Mouse (Mus musculus) G1E-ER4 (cell line): ENCODE measurements around the gene Acot7. TPM values are rescaled to one million over a fixed set of nuclear protein-coding genes. Genes with fewer than 3 reads are reported as not detected.

Experiments used
- GATA1 ChIP-seq: IDR thresholded peaks from one replicate; pipeline ENCODE4 v1.8.0; 2012; ENCODE audit warnings: low read length, inconsistent platforms
- polyA plus RNA-seq: library from polyadenylated mRNA; stranded (reverse); fragments of >175 nt; gene quantifications from 2 replicates; pipeline ENCODE4 v1.2.3, GENCODE M21; 2012

The Acot7 gene
- polyA plus RNA-seq, 1 experiment = 28.6 TPM

- no peak for TF ChIP-seq GATA1
Observed at GRCm38 (mm10) chr4:152186205-152187082, 8.5 kb downstream of the Acot7 start.

GRCm38 (mm10) chr4:152187142-152187541 is 9.2 kb downstream of the Acot7 start:
- TF ChIP-seq GATA1 = no peak

GRCm38 (mm10) chr4:152188651-152189050 is 10.7 kb downstream of the Acot7 start:
- no peak for TF ChIP-seq GATA1

GRCm38 (mm10) chr4:152189071-152189470 is 11.1 kb downstream of the Acot7 start:
- no peak for TF ChIP-seq GATA1

- no peak for TF ChIP-seq GATA1
Observed at GRCm38 (mm10) chr4:152189691-152190090, 11.8 kb downstream of the Acot7 start.

GRCm38 (mm10) chr4:152190096-152190653 is 12.2 kb downstream of the Acot7 start:
- no peak for TF ChIP-seq GATA1

GRCm38 (mm10) chr4:152190701-152191100 is 12.8 kb downstream of the Acot7 start:
- TF ChIP-seq GATA1 = no peak

- TF ChIP-seq GATA1 = no peak
Observed at GRCm38 (mm10) chr4:152192569-152192968, 14.6 kb downstream of the Acot7 start.

GRCm38 (mm10) chr4:152194476-152195175 is 16.7 kb downstream of the Acot7 start:
- no peak for TF ChIP-seq GATA1

GRCm38 (mm10) chr4:152196276-152196675 is 18.3 kb downstream of the Acot7 start:
- TF ChIP-seq GATA1 = no peak

- no peak for TF ChIP-seq GATA1
Observed at GRCm38 (mm10) chr4:152197545-152197944, 19.6 kb downstream of the Acot7 start.

- no peak for TF ChIP-seq GATA1
Observed at GRCm38 (mm10) chr4:152199617-152200016, 21.7 kb downstream of the Acot7 start.

GRCm38 (mm10) chr4:152201492-152201891 is 23.6 kb downstream of the Acot7 start:
- TF ChIP-seq GATA1 = no peak

GRCm38 (mm10) chr4:152202418-152202817 is 24.5 kb downstream of the Acot7 start:
- no peak for TF ChIP-seq GATA1

GRCm38 (mm10) chr4:152202905-152203304 is 25.0 kb downstream of the Acot7 start:
- no peak for TF ChIP-seq GATA1

- TF ChIP-seq GATA1 = no peak
Observed at GRCm38 (mm10) chr4:152204663-152205062, 26.7 kb downstream of the Acot7 start.
